Mouse (Mus musculus) retina, adult 2 months (tissue): Measurements from ENCODE around the gene Rnf40.

Source experiments
- DNase-seq: peaks from one replicate; pipeline ENCODE4 v3.0.0-alpha.2; 2012; ENCODE audit warnings: low read depth, low spot score

Gene Rnf40

GRCm38 (mm10) chr7:127649206-127649605 is 60.6 kb downstream of the Rnf40 start:
- no peak for DNase-seq

GRCm38 (mm10) chr7:127651624-127652023 is 63.1 kb downstream of the Rnf40 start:
- no peak for DNase-seq

- no peak for DNase-seq
Observed at GRCm38 (mm10) chr7:127652050-127652449, 63.5 kb downstream of the Rnf40 start.

DNA sequence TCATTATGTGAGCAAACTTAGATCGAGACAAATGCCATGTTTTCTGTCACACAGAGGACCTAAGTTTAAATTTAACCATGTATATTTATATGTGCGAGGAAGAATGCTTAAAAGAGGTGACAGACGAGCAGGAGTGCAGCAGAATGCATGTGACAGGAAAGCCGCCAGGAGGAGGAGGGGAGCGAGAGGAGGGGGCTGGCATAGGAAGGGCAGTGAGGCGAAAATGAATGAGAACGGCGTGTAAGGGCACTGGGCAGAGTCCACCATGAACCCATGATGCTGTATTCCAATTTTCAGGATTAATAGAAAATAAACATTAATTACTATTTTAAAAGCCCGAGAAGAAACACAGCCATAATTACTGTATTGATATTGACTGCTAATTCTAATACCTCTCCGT is 65.8 kb downstream of the Rnf40 start:
- no peak for DNase-seq
